Mouse (Mus musculus) lung, postnatal 0 days (tissue): ENCODE results near the gene Prlhr. TPM values are rescaled to one million over a fixed set of nuclear protein-coding genes. Genes with fewer than 3 reads are reported as not detected.

Experiments
- ATAC-seq: fragments of 200-750 bp; cut with Nextera tagmentation; 2 replicates; pipeline ENCODE4 v1.8.0; 2017; ENCODE audit warnings: moderate library complexity
- DNase-seq: peaks from one replicate; pipeline ENCODE4 v3.0.0-alpha.2; 2016; ENCODE audit warnings: low spot score
- H3K27ac ChIP-seq: fragments of 300-500 bp; sonication (generic); 2 replicates; pipeline ENCODE4 v1.5.1; 2014; ENCODE audit warnings: antibody characterized with exemption, mild to moderate bottlenecking, low read length, mixed read lengths
- H3K27me3 ChIP-seq: fragments of 300-500 bp; sonication (generic); replicated peaks from 2 replicates; pipeline ENCODE4 v1.6.1; 2014; ENCODE audit warnings: low read length, mixed read lengths; ENCODE audit not compliant: insufficient read depth
- H3K36me3 ChIP-seq: fragments of 300-500 bp; sonication (generic); 2 replicates; pipeline ENCODE4 v1.6.1; 2014; ENCODE audit warnings: low read length, mixed read lengths; ENCODE audit not compliant: insufficient read depth
- H3K4me1 ChIP-seq: fragments of 300-500 bp; sonication (generic); 2 replicates; pipeline ENCODE4 v1.6.1; 2014; ENCODE audit warnings: antibody characterized with exemption, low read depth, low read length, mixed read lengths; ENCODE audit not compliant: insufficient read depth
- H3K4me2 ChIP-seq: fragments of 300-500 bp; sonication (generic); replicated peaks from 2 replicates; pipeline ENCODE4 v1.6.1; 2014; ENCODE audit warnings: low read depth, mild to moderate bottlenecking, low read length, moderate library complexity, mixed read lengths
- H3K4me3 ChIP-seq: fragments of 300-500 bp; sonication (generic); 2 replicates; pipeline ENCODE4 v1.5.1; 2014; ENCODE audit warnings: low read depth, low read length
- H3K9ac ChIP-seq: fragments of 300-500 bp; sonication (generic); replicated peaks from 2 replicates; pipeline ENCODE4 v1.6.1; 2014; ENCODE audit warnings: low read depth, mild to moderate bottlenecking
- H3K9me3 ChIP-seq: fragments of 300-500 bp; sonication (generic); 2 replicates; pipeline ENCODE4 v1.6.1; 2016; ENCODE audit warnings: low read length, mixed read lengths
- CTCF ChIP-seq: IDR thresholded peaks from 2 replicates; pipeline ENCODE4 v1.5.1; 2016; ENCODE audit warnings: antibody characterized with exemption, mild to moderate bottlenecking
- EP300 ChIP-seq: IDR thresholded peaks from 2 replicates; pipeline ENCODE4 v1.6.1; 2016; ENCODE audit warnings: antibody characterized with exemption, mild to moderate bottlenecking, control low read depth
- WGBS: fragments of 180-500 bp; shearing (Covaris S2); extraction: QIAGEN DNeasy Blood & Tissue Kit; methylation state at CpG from one replicate; pipeline ENCODE4 v1.1.7; 2014; 5-methylcytosine and 5-hydroxymethylcytosine counted together
- polyA plus RNA-seq: library from polyadenylated mRNA; unstranded; fragments of >200 nt; fragmentation: Nextera tagmentation; extraction: Ambion mirVana; gene quantifications from 2 replicates; pipeline ENCODE4 v1.2.1, GENCODE M21; 2015

Prlhr gene
- polyA plus RNA-seq, 1 experiment from 2014 or later: not detected

- TF ChIP-seq CTCF (no peak), EP300 (no peak)
- ATAC-seq: no peak
Measured at GRCm38 (mm10) chr19:60440531-60440930, 27.6 kb downstream of the Prlhr start.

GRCm38 (mm10) chr19:60440083-60440482 is 28.0 kb downstream of the Prlhr start:
- Histone ChIP-seq H3K27me3 (no peaks in the 10 kb centered on the region), H3K4me1 (no peaks in the 10 kb centered on the region), H3K9ac (no peak overlapping the region), H3K36me3 (no peaks in the 10 kb centered on the region), H3K27ac (no peak overlapping the region), H3K4me2 (no peak overlapping the region), H3K9me3 (no peaks in the 10 kb centered on the region), H3K4me3 (no peak overlapping the region)
- ATAC-seq: no peak
- TF ChIP-seq EP300: no peak
- no peak for TF ChIP-seq CTCF
- no peak for DNase-seq
- 49% methylated on average over 5 of the region's 5 CpGs for WGBS

More at GRCm38 (mm10) chr19:60440531-60440930, 27.6 kb downstream of the Prlhr start:
- no peak overlapping the region for H3K4me2 ChIP-seq
- no peaks in the 10 kb centered on the region for H3K36me3 ChIP-seq
- H3K4me3 ChIP-seq: no peak overlapping the region
- H3K4me1 ChIP-seq: no peaks in the 10 kb centered on the region
- no peak for DNase-seq
- H3K27ac ChIP-seq: no peak overlapping the region
- H3K9ac ChIP-seq: no peak overlapping the region
- H3K9me3 ChIP-seq: no peaks in the 10 kb centered on the region
- no peaks in the 10 kb centered on the region for H3K27me3 ChIP-seq

GRCm38 (mm10) chr19:60437566-60438241 is 30.4 kb downstream of the Prlhr start:
- peak; percentile 46 for DNase-seq
- 47% methylated on average over 6 of the region's 6 CpGs for WGBS

GRCm38 (mm10) chr19:60432347-60433129 is 35.6 kb downstream of the Prlhr start:
- H3K4me1 ChIP-seq: no peaks in the 10 kb centered on the region
- ATAC-seq (no peak), DNase-seq (no peak)
- 63% methylated on average over 6 of the region's 6 CpGs for WGBS
- no peak overlapping the region for H3K27ac ChIP-seq
- H3K36me3 ChIP-seq: no peaks in the 10 kb centered on the region
- no peak overlapping the region for H3K9ac ChIP-seq
- TF ChIP-seq CTCF (no peak), EP300 (no peak)
- H3K27me3 ChIP-seq: no peaks in the 10 kb centered on the region
- no peaks in the 10 kb centered on the region for H3K9me3 ChIP-seq
- no peak overlapping the region for H3K4me3 ChIP-seq
- no peak overlapping the region for H3K4me2 ChIP-seq

More at GRCm38 (mm10) chr19:60437566-60438241, 30.4 kb downstream of the Prlhr start:
- Histone ChIP-seq H3K9me3 (no peaks in the 10 kb centered on the region), H3K36me3 (no peaks in the 10 kb centered on the region), H3K27ac (no peak overlapping the region), H3K9ac (no peak overlapping the region), H3K4me2 (no peak overlapping the region), H3K4me1 (no peaks in the 10 kb centered on the region), H3K4me3 (no peak overlapping the region), H3K27me3 (no peaks in the 10 kb centered on the region)
- TF ChIP-seq EP300 (no peak), CTCF (peak; percentile 64)
- ATAC-seq: no peak

GRCm38 (mm10) chr19:60417611-60418010 is 50.5 kb downstream of the Prlhr start:
- Histone ChIP-seq H3K4me1 (no peaks in the 10 kb centered on the region), H3K27me3 (no peaks in the 10 kb centered on the region), H3K36me3 (no peaks in the 10 kb centered on the region), H3K4me3 (no peak overlapping the region), H3K9ac (no peak overlapping the region), H3K9me3 (no peaks in the 10 kb centered on the region), H3K4me2 (no peak overlapping the region), H3K27ac (no peak overlapping the region)
- ATAC-seq (no peak), DNase-seq (peak; percentile 21)
- peak; percentile 53 for TF ChIP-seq CTCF
- TF ChIP-seq EP300: no peak
- whole genome bisulfite sequencing: 56% methylated on average over 1 of the region's 1 CpGs

Other genes with a start within 250 kb of the Prlhr start
- gene Fam204a, start 241.6 kb downstream of the Prlhr start, polyA plus RNA-seq: 49.4 and 54.2 TPM in 2 replicates
- gene Cacul1, start 112.7 kb upstream of the Prlhr start, polyA plus RNA-seq: 12.0 and 12.5 TPM in 2 replicates